Mouse (Mus musculus) kidney, adult 2 months (tissue): ENCODE measurements around the gene Gm20671. TPM values are rescaled to one million over a fixed set of nuclear protein-coding genes. Genes with fewer than 3 reads are reported as not detected.
A peak's percentile ranks its signal among the peaks of the same experiment; 100 is the strongest.
"Not testable (repeated sequence)": the region's sequence is repeated elsewhere in the genome, so short reads cannot be mapped to it uniquely, and the experiment has no call there.

Source experiments
- DNase-seq: peaks from one replicate; pipeline ENCODE4 v3.0.0; 2021
- H3K27ac ChIP-seq: fragments of 200-500 bp; 2 replicates; pipeline ENCODE4 v1.5.1; 2012; ENCODE audit warnings: low read depth, low read length, control low read depth, inconsistent platforms; ENCODE audit not compliant: insufficient read depth
- H3K27me3 ChIP-seq: fragments of 200-500 bp; replicated peaks from 2 replicates; pipeline ENCODE4 v1.6.1; 2012; ENCODE audit warnings: mild to moderate bottlenecking, moderate library complexity, low read length, inconsistent platforms; ENCODE audit not compliant: control insufficient read depth, insufficient read depth
- H3K36me3 ChIP-seq: fragments of 200-500 bp; 2 replicates; pipeline ENCODE4 v1.6.1; 2012; ENCODE audit warnings: mild to moderate bottlenecking, moderate library complexity, low read length, inconsistent platforms; ENCODE audit not compliant: control insufficient read depth, insufficient read depth
- H3K4me1 ChIP-seq: fragments of 200-500 bp; 2 replicates; pipeline ENCODE4 v1.6.1; 2011; ENCODE audit warnings: low read length; ENCODE audit not compliant: control insufficient read depth, insufficient read depth
- H3K4me3 ChIP-seq: fragments of 200-500 bp; 2 replicates; pipeline ENCODE4 v1.5.1; 2011; ENCODE audit warnings: mild to moderate bottlenecking, low read depth, low read length, control low read depth; ENCODE audit not compliant: insufficient read depth
- CTCF ChIP-seq: fragments of 200-500 bp; conservative IDR thresholded peaks from 2 replicates; pipeline ENCODE4 v1.5.1; 2011; ENCODE audit warnings: low read depth, mild to moderate bottlenecking, control low read depth, low read length, moderate library complexity, mixed read lengths; ENCODE audit not compliant: insufficient read depth, insufficient read length
- POLR2A ChIP-seq: fragments of 200-500 bp; IDR thresholded peaks from one replicate; pipeline ENCODE4 v1.6.1; 2011; ENCODE audit warnings: low read depth, low read length, control low read depth
- WGBS: fragments of 180-500 bp; shearing (Covaris S2); methylation state at CpG from one replicate; pipeline ENCODE4 v1.1.7; 2018; 5-methylcytosine and 5-hydroxymethylcytosine counted together
- polyA plus RNA-seq: library from polyadenylated mRNA; depleted of rRNA; stranded (reverse); fragments of >200 nt; gene quantifications from 2 replicates; pipeline ENCODE4 v1.2.3, GENCODE M21; 2012

Gm20671 gene
- polyA plus RNA-seq, 1 experiment: 2.8 TPM

DNA sequence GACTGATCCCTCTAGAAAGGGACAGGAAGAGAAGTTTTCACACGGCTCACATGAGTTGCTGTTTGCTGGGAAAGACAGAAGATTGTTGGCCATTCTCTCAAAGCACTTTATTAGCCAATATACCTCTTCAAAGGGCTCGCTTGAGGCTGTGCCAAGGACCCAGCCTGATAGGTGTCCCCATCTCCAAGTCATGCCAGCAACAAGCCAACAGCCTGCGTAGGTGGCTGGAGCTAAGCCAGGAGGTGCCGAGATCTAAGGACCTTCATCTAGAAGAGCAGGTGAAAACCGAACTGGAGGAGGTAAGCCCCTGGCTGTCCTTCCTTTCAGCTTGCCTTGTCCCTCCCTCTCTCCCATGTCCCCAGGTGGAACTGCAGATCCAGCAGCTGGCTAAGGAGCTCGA lies 91.1 kb downstream of the Gm20671 start:
- DNase-seq: no peak
- WGBS: 91% methylated on average over 6 of the region's 6 CpGs
- Histone ChIP-seq H3K27ac (no peak overlapping the region), H3K4me3 (no peak overlapping the region), H3K4me1 (no peaks in the 10 kb centered on the region), H3K36me3 (no peaks in the 10 kb centered on the region), H3K27me3 (no peaks in the 10 kb centered on the region)
- TF ChIP-seq CTCF (no peak), POLR2A (no peak)

- not testable (repeated sequence) for DNase-seq, H3K27me3 ChIP-seq, H3K36me3 ChIP-seq, H3K4me3 ChIP-seq, H3K27ac ChIP-seq, H3K4me1 ChIP-seq
- 98% methylated on average over 6 of the region's 6 CpGs for WGBS
These were observed 93.0 kb downstream of the Gm20671 start for GRCm38 (mm10) chr5:32733892-32734291.

DNA sequence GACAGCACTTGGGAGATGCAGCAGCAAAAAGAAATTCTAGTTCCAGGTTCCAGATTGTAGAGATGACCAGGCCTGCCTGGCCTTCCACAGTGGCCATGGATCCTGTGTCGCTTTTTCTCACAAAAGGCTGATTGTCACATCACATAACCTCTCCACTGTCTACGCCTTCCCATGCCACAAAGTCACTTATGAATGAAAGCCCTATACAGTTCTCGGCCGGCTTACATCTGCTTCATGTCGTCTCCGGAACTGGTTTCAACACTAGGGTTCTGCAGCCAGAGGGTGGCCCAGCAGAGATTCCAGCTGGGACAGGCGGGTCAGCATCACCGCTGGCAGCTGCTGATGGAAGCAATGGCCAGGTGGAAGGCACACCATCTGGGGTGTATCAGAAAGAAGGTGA lies 98.1 kb downstream of the Gm20671 start:
- no peak for DNase-seq
- 93% methylated on average over 8 of the region's 8 CpGs for WGBS

GRCm38 (mm10) chr5:32728300-32728699 lies 98.6 kb downstream of the Gm20671 start:
- Histone ChIP-seq H3K4me1 (no peaks in the 10 kb centered on the region), H3K36me3 (no peaks in the 10 kb centered on the region), H3K27ac (no peak overlapping the region), H3K27me3 (no peaks in the 10 kb centered on the region), H3K4me3 (no peak overlapping the region)
- WGBS: 67% methylated on average over 7 of the region's 7 CpGs
- TF ChIP-seq CTCF (no peak), POLR2A (no peak)
- no peak for DNase-seq

More for the DNA sequence above, 98.1 kb downstream of the Gm20671 start:
- Histone ChIP-seq H3K27me3 (no peaks in the 10 kb centered on the region), H3K36me3 (no peaks in the 10 kb centered on the region), H3K4me1 (no peaks in the 10 kb centered on the region), H3K27ac (no peak overlapping the region), H3K4me3 (no peak overlapping the region)
- TF ChIP-seq POLR2A (no peak), CTCF (no peak)

- H3K4me1 ChIP-seq, H3K4me3 ChIP-seq, H3K27me3 ChIP-seq, H3K36me3 ChIP-seq, H3K27ac ChIP-seq: not testable (repeated sequence)
- 70% methylated on average over 3 of the region's 3 CpGs for WGBS
- peak; percentile 88 for DNase-seq
These were observed 101.5 kb downstream of the Gm20671 start for GRCm38 (mm10) chr5:32725397-32725796.

DNA sequence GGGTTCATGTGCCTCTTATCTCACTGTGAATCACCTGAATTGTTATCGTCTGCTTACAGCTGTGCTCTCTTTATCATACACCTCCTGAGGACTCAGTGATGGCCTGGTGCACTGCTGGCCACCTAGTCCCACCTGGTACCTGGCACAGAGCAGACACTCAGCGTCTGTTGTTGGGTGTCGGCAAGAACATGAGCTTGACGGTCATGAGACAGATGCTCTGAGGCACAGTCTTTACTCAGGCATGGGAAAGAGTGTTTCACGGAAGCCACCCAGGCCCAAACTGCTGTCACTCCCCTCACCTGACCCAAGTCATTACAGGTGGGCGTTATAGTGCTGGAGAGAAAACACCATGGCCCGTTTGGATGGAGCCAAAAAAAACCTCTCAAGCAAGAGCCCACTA lies 102.9 kb downstream of the Gm20671 start:
- Histone ChIP-seq H3K36me3 (no peaks in the 10 kb centered on the region), H3K27me3 (no peaks in the 10 kb centered on the region), H3K4me3 (no peak overlapping the region), H3K4me1 (no peaks in the 10 kb centered on the region), H3K27ac (no peak overlapping the region)
- no peak for DNase-seq
- TF ChIP-seq CTCF (no peak), POLR2A (no peak)
- WGBS: 81% methylated on average over 7 of the region's 7 CpGs

GRCm38 (mm10) chr5:32722711-32723110 lies 104.2 kb downstream of the Gm20671 start:
- not testable (repeated sequence) for DNase-seq, H3K4me3 ChIP-seq, H3K27me3 ChIP-seq, H3K4me1 ChIP-seq, H3K27ac ChIP-seq, H3K36me3 ChIP-seq
- WGBS: 91% methylated on average over 8 of the region's 8 CpGs

- no peak for DNase-seq
- Histone ChIP-seq H3K4me3 (no peak overlapping the region), H3K27ac (no peak overlapping the region), H3K27me3 (no peaks in the 10 kb centered on the region), H3K36me3 (no peaks in the 10 kb centered on the region), H3K4me1 (no peaks in the 10 kb centered on the region)
- 79% methylated on average over 7 of the region's 7 CpGs for WGBS
- TF ChIP-seq CTCF: no peak
- no peak for TF ChIP-seq POLR2A
These were observed 104.6 kb downstream of the Gm20671 start for GRCm38 (mm10) chr5:32722263-32722662.
